Mouse (Mus musculus): ENCODE results near the gene Dcpp1.
"Not testable (repeated sequence)": the region's sequence is repeated elsewhere in the genome, so short reads cannot be mapped to it uniquely, and the experiment has no call there.

The Dcpp1 gene

DNA sequence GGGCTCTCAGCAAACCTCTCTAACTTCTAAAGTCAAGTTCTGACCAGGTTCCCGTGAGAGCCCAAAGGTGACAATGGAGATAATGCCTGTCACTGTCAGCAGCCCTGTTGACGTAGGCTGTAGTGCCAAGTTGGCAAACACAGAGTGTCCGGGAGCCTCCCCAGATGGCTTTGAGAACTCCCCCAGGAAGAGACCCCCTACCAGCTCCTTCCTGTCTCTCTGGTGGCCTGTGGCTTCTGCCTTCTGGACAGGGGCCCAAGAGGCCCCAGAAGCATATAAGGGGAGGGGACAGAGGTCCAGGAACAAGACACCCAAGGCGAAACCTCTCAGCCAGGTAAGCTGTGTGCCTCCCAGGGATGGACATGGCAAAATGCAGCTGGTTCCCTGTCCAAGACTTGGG, at the start of gene Dcpp1, which contains the start of gene Dcpp2:
Gene Dcpp1 (plus strand): TSS at position 301 of the 400 bp plus-strand sequence.
Gene Dcpp2 (plus strand): TSS at position 305 of the 400 bp plus-strand sequence.
- not testable (repeated sequence) for DNase-seq

- DNase-seq = no peak
Measured at GRCm38 (mm10) chr17:23831201-23831600, 49.5 kb upstream of the Dcpp1 start.

DNA sequence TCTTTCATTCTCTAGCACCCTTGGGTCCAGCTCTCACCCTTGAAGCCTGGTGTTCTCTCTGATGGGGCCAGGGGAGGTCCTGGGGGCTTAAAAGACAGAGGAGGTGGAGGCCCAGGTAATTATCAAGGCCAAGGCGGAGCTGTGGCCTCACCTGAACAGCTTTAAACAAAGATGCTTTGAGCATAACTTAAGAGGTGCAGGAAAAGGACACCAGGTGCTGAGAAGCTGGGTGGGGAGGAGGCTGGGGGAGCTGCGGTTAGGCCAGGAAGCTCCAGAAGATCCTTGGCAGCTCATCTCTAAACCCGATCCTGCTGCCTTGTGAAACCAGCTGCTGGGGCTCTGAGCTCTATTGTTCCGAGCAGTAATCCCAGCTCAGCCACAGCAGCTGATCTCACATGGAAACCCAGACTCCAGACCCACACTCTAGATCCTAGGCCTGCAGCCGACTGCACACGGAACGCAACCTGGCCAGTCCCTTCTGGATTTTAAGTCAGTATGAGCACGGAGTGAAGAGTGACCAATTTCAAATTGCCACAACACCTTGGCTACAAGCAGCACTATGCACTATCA, 44.6 kb upstream of the Dcpp1 start, which contains the start of gene Prss33:
Gene Prss33 (minus strand): TSS at position 51 of the 570 bp plus-strand sequence.
- DNase-seq = no peak

GRCm38 (mm10) chr17:23841145-23841544, 39.5 kb upstream of the Dcpp1 start:
- peak; percentile 66 to 86 for DNase-seq

- peak in 1 of 2 experiments; percentile 48 for DNase-seq
Measured at GRCm38 (mm10) chr17:23843141-23843811, 37.4 kb upstream of the Dcpp1 start.

DNA sequence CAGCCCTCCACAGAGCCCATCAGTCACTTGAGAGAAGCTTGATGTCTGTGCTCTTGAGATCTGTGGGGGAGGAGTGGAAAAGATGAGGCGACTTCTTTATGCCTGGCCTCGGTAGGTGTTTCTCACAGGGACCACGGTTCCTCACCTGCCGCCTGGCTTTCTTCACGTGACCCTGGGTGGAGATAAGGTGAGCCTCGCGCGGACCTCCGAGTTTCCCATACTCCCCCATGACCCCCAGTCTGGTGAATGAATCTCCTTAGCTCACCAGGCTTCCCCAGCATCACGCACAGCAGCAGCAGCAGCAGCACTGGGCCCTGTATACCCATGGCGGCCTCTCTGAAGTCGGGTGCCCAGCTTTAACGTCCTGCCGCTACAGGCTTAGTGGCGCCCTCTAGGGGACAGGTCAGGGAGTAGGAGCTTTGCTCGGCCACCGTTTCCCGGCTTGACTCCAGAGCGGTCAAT, 36.8 kb upstream of the Dcpp1 start, which contains the start of the genes Prss32 and Prss41:
Gene Prss32 (plus strand): TSS at position 44 of the 462 bp plus-strand sequence.
Gene Prss41 (minus strand): TSS at position 361 of the 462 bp plus-strand sequence.
- DNase-seq = peak; percentile 44 to 81

DNA sequence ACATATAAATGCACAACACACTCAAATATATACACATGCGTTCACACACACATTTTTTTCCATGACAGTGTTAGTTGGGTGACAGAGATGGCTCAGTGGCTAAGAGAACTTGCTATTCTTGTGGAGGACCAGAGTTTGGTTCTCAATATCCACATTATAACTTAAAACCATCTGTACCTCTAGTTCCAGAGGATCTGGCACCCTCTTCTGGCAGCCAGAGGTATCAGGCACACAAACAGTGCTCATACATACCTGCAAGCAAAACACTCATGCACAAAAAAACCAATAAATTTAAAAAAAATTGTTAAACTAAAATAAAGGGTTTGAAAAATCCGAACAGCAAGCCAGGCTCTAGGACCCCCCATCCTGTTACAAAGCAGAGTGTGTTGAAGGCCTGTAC, 30.6 kb upstream of the Dcpp1 start:
- DNase-seq = no peak

GRCm38 (mm10) chr17:23850853-23851749, 29.6 kb upstream of the Dcpp1 start:
- peak; percentile 49 to 79 for DNase-seq

GRCm38 (mm10) chr17:23853292-23853691, 27.4 kb upstream of the Dcpp1 start:
- peak; percentile 59 to 85 for DNase-seq

DNA sequence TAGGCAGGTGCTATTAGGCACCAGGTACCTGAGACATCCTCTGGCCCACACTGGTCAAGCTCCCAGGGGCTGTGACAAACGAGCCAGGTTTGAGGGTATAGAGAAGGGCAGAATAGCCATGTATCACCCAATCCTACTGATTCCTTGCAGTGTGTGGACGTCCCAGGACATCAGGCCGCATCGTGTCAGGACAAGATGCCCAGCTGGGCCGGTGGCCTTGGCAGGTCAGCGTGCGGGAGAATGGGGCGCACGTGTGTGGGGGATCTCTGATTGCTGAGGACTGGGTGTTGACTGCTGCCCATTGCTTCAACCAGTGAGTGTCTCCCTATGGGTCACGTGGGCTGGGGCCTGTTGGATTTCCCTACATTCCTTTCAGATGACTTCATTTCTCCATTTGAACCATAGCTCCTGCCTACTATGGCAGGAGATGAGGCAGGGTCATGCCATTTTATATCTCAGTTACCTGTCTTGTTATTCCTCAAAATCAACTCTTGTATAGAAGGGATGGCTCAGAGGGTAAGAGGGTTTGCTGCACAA, 26.4 kb upstream of the Dcpp1 start:
- no peak for DNase-seq

DNA sequence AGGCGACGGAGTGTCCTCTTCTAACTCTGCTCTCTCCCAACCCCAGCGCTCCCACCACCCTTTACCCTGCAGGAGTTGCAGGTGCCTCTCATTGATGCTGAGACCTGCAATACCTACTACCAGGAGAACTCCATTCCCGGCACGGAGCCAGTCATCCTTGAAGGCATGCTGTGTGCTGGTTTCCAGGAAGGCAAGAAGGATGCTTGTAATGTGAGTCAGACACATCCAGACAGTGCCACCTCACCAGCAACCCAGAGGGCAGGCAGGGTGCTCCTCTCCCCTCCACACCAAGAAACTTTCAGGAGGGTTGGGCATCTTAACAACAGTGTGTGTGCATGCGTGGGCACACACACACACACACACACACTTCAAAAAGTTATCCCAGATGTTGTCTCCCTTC, 23.5 kb upstream of the Dcpp1 start:
- DNase-seq = no peak

- DNase-seq = no peak
Measured at GRCm38 (mm10) chr17:23857913-23858312, 22.8 kb upstream of the Dcpp1 start.

DNA sequence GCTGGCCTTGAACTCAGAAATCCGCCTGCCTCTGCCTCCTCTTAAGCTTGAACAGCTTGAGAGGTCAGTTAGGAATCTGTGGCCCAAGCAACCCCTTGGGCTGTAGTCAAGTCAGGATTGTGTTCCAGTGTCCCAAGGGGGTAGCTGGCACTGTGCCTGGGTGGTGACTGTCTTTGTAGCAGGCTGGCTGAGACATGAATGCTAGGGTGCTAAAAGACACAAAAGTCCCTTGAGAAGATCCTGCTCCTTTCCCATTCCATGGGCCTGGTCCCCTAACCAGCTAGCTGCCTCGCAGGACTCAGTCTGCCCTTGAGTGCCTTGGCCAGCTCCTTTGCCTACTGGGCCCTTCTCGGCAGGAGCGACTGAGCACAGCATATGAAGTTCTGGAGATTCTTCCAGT, 17.8 kb upstream of the Dcpp1 start:
- peak in 1 of 2 experiments; percentile 17 for DNase-seq

DNA sequence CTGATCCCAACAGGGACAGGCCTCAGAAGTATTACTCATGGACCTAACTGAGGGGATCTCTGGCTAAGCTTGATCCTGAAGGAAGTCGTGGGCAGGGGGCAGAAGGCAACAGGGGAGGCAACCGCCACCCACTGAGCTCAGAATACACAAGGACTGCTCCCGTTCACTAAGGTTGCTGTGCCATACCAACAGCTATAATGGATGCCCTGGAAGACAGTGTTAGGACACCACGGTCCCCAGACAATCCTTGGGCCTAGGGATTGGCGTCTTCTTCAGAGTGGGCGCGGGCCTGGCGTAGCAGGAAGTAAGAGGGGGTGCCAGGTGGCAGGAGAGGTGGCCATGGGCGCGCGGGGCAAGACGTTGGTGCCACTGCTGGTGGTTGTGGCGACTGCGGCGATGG, 12.9 kb upstream of the Dcpp1 start, which contains the start of gene Prss21:
Gene Prss21 (plus strand): TSS at position 301 of the 400 bp plus-strand sequence.
- no peak for DNase-seq

GRCm38 (mm10) chr17:23868513-23868912, 12.2 kb upstream of the Dcpp1 start:
- DNase-seq = no peak

DNA sequence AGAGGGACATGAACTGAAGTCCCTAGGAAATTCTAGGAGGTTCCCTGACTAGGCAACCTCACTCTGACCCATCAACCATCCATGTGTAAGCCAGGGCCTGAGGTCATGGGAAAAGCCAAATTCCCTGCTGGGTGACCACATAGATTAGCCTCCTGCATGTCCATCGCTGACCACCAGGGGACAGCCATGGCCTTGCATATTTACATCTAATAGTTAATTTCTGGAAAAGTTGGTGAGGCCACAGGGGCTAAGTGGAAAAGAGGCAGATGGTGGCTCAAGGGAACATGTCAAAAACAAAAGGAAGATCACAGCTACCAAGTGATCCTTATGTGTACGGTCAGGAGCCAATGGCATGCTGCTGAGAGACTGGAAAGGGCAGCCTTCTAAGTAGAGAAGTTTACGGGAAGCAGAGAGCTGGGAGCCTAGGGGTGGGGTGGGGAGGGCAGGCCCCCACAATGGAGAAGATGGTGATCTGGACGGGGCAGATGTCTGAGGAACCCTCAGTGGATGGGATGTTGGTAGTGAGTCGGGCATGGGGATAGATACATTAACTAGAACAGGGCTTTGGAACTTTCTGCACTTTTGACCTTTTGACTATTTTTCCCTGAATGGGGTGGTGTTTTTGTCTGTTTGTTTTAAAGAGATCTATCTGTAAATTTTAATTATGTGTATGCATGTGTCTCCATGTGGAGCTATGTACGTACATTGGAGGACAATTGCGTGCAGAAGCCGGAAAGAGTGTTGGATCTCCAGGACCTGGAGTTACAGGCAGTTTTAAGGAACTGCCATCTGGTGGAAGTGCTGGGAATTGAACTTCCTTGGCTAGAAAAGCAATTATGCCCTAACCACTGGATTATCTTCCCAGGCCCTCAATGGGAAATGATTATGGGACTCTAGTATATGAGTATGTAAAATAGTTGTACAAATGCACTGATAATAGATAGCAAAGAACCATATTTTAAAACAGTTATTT, 6.5 kb upstream of the Dcpp1 start:
- peak; percentile 59 to 79 for DNase-seq

DNA sequence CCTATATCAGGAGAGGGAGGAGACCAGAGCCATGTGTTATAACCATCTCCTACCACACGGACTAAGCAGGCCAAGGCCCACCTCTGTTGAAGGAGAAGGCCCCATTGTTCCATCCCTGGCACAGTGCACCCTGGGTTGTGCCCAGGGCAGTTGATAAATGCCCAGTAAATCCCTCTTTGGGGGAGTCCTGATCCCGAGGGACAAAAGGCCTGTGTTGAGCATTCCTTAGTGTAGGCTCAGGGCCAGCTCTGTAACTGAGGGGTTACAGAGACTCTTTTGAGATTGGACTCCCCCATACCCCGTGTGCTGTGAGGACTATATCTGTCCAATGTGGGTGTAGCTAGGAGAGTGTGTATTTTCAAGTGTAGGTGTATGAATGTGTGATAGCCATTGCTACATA, 3.9 kb upstream of the Dcpp1 start:
- DNase-seq = no peak

- DNase-seq = no peak
Measured at GRCm38 (mm10) chr17:23877166-23877565, 3.5 kb upstream of the Dcpp1 start.

DNA sequence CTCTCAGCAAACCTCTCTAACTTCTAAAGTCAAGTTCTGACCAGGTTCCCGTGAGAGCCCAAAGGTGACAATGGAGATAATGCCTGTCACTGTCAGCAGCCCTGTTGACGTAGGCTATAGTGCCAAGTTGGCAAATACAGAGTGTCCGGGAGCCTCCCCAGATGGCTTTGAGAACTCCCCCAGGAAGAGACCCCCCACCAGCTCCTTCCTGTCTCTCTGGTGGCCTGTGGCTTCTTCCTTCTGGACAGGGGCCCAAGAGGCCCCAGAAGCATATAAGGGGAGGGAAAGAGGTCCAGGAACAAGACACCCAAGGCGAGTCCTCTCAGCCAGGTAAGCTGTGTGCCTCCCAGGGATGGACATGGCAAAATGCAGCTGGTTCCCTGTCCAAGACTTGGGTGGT, 36.5 kb downstream of the Dcpp1 start, which contains the start of gene Dcpp3:
Gene Dcpp3 (plus strand): TSS at position 301 of the 400 bp plus-strand sequence.
- DNase-seq = not testable (repeated sequence)

DNA sequence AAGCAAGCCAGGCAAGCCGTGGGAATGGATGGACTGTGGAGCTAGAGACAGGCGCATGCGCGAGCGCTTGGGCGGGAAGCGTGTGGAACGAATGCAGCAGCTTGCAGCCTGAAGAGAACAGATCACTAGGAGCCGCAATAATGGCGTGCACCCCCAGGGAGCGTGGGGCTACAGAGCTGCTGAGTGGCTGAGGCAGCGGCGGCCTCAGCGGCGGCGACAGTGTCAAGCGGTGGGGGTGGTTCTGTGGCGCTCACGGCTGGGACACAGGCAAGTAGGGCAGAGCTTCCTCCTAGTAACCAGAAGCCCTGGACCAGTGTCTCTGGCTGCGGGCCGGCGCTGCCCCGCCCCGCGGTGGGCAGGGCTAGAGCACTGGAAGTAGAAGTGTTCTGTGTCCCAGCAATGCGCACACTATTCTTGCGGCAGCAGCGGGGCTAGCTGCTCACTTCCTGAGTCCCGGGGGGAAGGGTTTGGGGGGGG, 43.9 kb downstream of the Dcpp1 start:
- peak; percentile 94 for DNase-seq

DNA sequence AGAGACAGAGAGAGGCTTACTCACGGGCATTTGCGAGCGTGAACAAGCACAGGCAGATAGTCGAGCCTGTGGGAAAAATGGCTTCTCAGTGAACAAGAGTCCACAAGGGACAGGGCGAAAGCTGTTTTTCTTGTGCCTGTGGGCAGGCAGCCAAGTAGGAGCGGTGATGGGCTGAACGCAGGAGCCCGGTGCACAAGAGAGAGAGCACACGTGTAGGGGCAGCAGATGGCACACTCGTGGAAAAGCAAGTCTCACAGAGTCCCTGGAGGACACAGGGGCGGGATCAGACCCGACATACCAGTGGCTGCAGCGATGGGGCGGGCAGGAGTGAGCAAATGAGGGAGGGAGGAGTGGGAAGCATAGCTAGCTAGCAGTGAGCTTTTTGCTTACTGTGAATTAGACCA, 44.4 kb downstream of the Dcpp1 start:
- DNase-seq = peak; percentile 54 to 74
